Mouse (Mus musculus) spleen, adult 2 months (tissue): ENCODE data around the gene Trim26.

Source experiments
- CTCF ChIP-seq: fragments of 200-500 bp; IDR thresholded peaks from 2 replicates; pipeline ENCODE4 v1.5.1; 2011; ENCODE audit warnings: mild to moderate bottlenecking, inconsistent platforms; ENCODE audit not compliant: insufficient read depth, insufficient read length, insufficient replicate concordance; ENCODE audit errors: extremely low read depth
- POLR2A ChIP-seq: fragments of 200-500 bp; IDR thresholded peaks from 2 replicates; pipeline ENCODE4 v1.6.1; 2011; ENCODE audit warnings: low read depth, low read length, inconsistent platforms

DNA sequence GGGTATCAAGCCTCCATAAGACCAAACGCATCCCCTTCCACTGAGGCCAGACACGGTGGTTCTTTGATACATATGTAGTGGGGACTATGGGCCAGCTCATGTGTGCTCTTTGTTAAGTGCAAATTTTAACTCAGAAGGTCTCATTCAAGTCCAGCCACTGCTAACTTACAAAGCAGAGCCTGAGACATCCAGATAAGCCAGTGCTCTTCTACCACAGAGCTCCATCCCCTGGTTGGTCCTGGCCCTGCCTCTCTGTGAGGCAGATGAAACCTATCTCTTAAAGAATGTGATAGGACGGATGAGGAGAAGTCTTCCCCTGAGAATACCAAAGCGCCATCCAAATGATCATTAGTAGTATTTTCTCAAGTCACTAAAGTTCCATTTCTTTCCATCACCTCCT is 62.4 kb downstream of the Trim26 start:
- no peak for TF ChIP-seq POLR2A
- no peak for TF ChIP-seq CTCF
